Mouse (Mus musculus) left cerebral cortex, postnatal 14 days (tissue): ENCODE measurements around the gene Usp29. TPM values are rescaled to one million over a fixed set of nuclear protein-coding genes. Genes with fewer than 3 reads are reported as not detected.
A peak's percentile ranks its signal among the peaks of the same experiment; 100 is the strongest.
"Not testable (repeated sequence)": the region's sequence is repeated elsewhere in the genome, so short reads cannot be mapped to it uniquely, and the experiment has no call there.

ENCODE experiments used
- DNase-seq, 2 experiments: peaks; one replicate each; pipeline ENCODE4 v3.0.0; 2021 to 2022; ENCODE audit warnings: low spot score in 2 of 2, mixed read lengths in 1 of 2
- intact Hi-C: fragments of 180-260 bp; cut with DNase I; formaldehyde crosslinking; loops from one replicate; pipeline ENCODE4 v1.15.1; 2025
- total RNA-seq, 2 experiments: library from RNA; stranded (reverse); gene quantifications; 2 replicates each; pipeline ENCODE4 v1.2.3; 2021

Usp29 gene
- total RNA-seq, 2 experiments from 2014 or later: 40.0 to 44.0 TPM

DNA sequence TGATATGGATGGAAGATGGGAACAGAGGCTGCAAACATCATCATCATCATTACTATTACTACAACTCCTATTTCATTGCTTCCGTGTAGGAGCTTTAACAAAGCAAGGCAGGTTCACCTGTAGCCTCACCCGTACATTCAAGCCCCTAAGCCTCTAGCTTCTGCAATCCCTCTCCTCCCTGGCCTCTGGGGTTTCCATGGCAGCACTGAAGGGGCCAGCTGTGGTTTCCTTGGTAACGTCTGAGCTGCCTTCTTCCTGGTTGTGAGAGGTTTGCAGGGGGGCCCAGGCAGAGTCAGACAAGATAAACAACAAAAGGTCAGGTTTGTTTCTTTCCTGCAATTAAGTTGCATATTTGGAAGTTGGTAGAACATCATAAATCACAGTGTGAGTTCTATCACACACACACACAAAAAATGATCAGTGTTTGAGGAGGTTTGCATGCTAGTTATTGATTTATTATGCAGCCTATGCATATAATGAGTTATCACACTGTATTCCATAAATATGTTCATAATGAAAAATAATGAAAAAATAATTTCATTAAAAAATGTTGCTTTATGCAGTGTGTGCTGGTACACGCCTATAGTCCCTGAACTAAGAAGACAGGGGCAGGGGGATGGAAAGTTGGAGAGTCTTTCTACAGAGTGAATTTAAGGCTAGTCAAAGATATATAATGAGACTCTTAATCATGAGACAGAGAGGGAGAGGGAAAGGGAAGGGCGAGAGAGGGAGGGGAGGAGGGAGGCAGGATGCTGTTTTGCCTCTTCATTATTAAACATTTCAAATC lies 121.5 kb downstream of the Usp29 start:
- intact Hi-C loops: no loop called here
- peak; percentile 29 to 52 for DNase-seq

GRCm38 (mm10) chr7:6855613-6856405 lies 125.4 kb downstream of the Usp29 start:
- no peak for DNase-seq
- intact Hi-C loops: no loop called here

GRCm38 (mm10) chr7:6858694-6859270 lies 128.4 kb downstream of the Usp29 start:
- DNase-seq: no peak
- intact Hi-C loops: no loop called here

DNA sequence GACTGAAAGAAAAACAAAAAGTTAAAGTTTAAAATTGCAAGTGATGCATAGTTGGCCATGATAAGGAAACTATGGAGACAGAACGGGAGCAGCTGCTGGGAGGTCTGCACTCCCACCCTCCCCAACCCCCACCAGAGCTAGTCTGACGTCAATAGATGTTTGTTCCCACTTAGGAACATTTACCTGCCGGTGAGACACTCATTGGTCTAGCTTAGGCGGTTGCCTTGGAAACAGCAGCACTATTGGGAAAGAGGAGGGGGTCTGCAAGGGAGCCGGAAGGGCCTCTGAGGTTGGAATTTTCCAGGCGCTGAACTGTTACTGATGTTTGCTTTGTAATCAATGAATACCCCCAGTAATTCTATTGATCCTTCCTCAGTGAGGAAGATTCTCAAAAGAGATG lies 130.3 kb downstream of the Usp29 start:
- peak; percentile 17 to 33 for DNase-seq
- intact Hi-C loops: no loop called here

- intact Hi-C loops: no loop called here
- DNase-seq: peak; percentile 40 to 46
Observed at GRCm38 (mm10) chr7:6866351-6866750, 136.0 kb downstream of the Usp29 start.

DNA sequence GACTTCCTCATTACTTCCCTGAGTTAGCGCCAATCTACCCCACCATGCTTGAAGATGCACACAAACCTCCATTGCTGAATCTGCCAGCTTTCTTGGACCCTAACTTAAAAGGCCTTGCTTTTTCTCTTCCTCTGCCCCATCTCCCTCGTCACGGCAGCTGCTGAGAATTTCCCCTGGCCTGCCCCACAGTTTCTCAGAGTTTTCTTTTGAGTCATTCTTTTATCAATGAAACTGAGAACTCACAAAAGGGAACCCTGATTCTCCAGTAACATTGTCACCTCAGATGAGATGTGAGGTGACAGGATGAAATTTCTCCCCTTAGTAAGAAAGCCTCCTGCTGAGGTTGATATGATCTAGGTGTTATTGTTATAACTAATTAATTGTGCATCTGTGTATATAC lies 138.5 kb downstream of the Usp29 start:
- no peak for DNase-seq
- intact Hi-C loops: no loop called here

GRCm38 (mm10) chr7:6869556-6869955 lies 139.2 kb downstream of the Usp29 start:
- intact Hi-C loops: no loop called here
- DNase-seq: peak; percentile 21 to 66

- peak; percentile 40 to 62 for DNase-seq
Observed at GRCm38 (mm10) chr7:6874448-6874847, 144.1 kb downstream of the Usp29 start.

DNA sequence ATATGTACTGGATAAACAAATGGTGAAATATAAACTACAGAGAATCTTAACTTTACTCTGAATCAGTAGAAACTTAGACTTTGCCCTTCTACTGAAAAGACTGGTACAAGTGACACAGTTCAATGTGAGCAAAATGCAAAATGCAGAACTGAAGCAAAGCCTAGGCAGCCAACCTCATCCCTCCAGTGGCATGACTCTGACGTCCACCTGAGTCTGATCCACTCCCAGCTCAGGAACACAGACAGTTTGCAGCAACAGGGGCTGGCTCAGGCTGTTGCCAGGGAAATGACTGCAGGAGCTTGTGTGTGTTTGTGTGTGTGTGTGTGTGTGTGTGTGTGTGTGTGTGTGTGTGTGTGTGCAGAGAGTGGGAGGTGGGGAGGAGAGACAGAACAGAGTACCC lies 147.8 kb downstream of the Usp29 start:
- intact Hi-C loops: no loop called here
- peak in 1 of 2 experiments; percentile 69 for DNase-seq

More at GRCm38 (mm10) chr7:6874448-6874847, 144.1 kb downstream of the Usp29 start:
- intact Hi-C loops: no loop called here

GRCm38 (mm10) chr7:6878849-6879248 lies 148.5 kb downstream of the Usp29 start:
- intact Hi-C loops, DNase-seq: not testable (repeated sequence)

- intact Hi-C loops: no loop called here
- DNase-seq: no peak
Observed at GRCm38 (mm10) chr7:6879512-6880164, 149.3 kb downstream of the Usp29 start.

DNA sequence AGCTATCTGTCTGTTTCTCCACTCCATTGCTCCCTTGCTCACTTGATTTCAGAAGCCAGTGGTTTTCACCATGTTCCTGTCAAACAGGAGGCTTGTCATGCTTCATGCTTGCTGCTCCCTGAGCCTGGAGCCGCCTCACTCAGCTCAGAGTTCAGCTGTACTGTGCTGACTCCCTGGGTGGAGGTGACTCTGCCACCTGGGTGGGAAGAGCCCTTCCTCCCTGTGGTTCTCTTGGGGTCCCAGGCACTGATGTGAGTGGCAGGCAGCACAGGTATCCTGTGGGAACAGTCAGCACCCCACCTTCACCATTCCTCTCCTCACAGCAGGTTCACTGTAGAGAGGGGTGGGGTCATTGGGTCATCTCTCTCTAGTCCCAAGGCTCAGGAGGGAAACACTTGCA lies 150.5 kb downstream of the Usp29 start:
- DNase-seq, intact Hi-C loops: not testable (repeated sequence)

DNA sequence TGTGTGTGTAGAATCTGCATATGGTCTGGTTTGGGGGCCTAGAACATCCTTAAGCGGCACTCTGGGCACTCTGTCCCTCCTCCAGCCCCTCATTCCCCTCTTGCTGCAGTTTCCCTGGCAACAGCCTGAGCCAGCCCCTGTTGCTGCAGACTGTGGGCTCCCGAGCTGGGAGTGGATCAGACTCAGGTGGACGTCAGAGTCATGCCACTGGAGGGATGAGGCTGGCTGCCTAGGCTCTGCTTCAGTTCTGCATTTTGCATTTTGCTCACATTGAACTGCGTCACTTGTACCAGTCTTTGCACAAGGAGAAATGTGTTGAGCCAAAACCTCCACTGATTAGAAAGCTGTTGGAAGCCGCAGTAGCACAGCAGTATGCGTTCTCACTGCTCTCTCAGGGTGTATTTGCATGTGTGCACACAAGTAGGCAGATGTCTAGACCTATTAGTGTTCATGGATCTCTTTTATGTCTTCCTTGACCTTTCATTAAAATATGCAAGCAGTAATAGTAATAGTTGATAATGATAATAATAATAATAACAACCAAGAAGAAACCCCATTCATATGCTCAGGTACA lies 151.2 kb downstream of the Usp29 start:
- intact Hi-C loops: no loop called here
- peak; percentile 34 to 87 for DNase-seq

- intact Hi-C loops: no loop called here
- no peak for DNase-seq
Observed at GRCm38 (mm10) chr7:6883376-6884147, 153.2 kb downstream of the Usp29 start.

DNA sequence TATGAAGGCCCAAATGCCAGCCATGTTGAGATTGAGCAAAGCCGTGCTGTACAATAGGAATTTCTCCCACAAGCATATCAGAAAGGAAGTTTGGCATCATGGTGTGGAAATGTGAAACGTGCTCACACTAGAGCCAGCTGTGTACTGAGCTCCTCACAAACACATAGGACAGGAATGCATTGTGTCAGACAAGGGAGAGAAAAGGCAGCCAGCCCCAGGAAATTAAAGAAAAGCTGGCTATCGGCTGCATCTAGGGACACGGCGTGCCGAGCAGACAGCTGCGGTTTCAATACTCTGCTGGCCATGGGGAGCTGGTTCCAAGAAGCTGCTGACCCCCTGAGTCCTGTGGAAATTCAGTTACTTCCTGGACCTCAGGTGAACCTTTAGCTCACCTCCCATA lies 155.0 kb downstream of the Usp29 start:
- no peak for DNase-seq
- intact Hi-C loops: no loop called here

DNA sequence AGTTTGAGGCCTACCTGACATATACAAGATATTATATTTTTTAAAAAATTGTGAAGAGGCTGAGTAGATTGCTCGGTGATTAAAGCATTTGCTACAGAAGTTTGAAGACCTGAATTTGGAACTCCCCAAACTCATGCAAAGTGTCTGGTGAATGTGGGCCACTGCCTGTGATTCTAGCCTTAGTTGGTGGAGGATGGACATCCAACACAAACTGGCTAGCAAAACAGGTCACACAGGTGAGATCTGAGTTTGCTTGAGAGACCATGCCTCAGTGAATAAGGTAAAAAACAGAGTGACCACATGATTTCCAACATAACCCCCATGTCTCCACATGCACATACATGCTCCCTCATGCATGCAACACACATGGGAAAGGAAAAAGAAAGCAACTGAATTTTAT lies 156.5 kb downstream of the Usp29 start:
- DNase-seq: no peak
- intact Hi-C loops: no loop called here

DNA sequence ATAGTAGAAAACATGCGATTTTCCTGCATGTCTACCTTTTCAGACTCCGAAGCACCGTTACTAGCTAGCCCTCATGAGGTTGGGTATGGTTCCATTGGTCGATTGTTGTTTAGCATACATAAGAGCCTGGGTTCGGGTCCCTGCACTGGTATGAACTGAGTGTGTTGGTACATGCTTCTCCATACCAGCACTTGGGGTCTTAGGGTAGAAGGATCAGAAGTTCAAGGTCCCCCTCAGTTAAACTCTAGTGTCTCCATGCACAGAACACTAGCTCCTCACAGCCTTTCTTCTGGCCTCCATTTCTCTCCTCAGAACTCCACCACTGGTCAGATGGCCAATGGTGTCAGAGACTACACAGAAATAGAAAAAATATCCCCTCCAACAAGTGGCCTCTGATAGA lies 159.5 kb downstream of the Usp29 start:
- no peak for DNase-seq
- intact Hi-C loops: no loop called here

DNA sequence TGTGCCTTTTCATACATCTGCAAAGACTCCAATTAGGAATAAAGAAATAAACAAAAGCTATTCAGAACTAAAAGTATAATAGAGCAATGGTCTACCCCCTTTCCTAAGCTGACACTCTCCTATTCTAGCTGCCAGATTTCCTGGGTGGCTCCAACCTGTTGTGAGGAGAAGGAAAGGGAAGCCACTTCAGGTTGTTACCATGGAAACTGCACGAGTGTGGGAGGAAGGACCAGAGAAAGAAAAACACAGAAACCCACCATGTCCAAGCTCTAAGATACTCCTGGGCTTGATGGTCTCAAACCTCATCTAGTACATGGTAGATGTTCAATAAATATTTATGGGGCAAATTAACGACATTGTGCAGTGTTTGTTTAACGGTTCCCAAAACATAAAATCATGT lies 160.8 kb downstream of the Usp29 start:
- peak; percentile 15 to 75 for DNase-seq
- intact Hi-C loops: no loop called here

DNA sequence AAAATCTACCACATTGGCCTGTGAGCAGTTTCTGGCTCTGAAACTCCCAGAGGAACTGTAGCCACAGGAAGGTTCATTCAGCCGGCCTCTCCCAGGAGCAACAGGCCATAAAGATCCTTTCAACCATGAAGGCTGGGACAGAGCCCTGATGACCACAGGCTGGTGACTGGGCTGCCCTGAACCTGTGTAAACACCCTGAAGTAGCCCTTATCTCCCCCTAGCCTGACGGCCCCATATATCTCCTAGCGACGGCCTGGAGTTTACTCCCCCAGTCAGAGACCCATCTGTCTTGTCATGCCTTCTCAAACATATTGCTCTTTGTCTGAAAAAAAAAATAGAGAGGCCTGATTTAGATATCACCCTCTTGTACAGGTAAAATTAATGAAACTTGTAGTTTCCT lies 166.6 kb downstream of the Usp29 start:
- DNase-seq, intact Hi-C loops: not testable (repeated sequence)
